Mouse (Mus musculus): ENCODE data around the gene Cep290.

The Cep290 gene

GRCm38 (mm10) chr10:100590323-100590722 is 103.0 kb downstream of the Cep290 start, which contains the start of the genes 4930430F08Rik and 1700017N19Rik:
4930430F08Rik (minus strand) TSS chr10:100590423.
1700017N19Rik (plus strand) TSS chr10:100590484.
- DNase-seq (ENCODE audit: low spot score) = no peak

GRCm38 (mm10) chr10:100598339-100598738 is 111.0 kb downstream of the Cep290 start:
- DNase-seq (ENCODE audit: low spot score) = no peak

GRCm38 (mm10) chr10:100603511-100603910 is 116.2 kb downstream of the Cep290 start:
- no peak for DNase-seq (ENCODE audit: low spot score)

GRCm38 (mm10) chr10:100604254-100604653 is 116.9 kb downstream of the Cep290 start:
- no peak for DNase-seq (ENCODE audit: low spot score)

- DNase-seq (ENCODE audit: low spot score) = no peak
These were observed 130.0 kb downstream of the Cep290 start for GRCm38 (mm10) chr10:100617233-100617903.

- DNase-seq (ENCODE audit: low spot score) = no peak
These were observed 132.1 kb downstream of the Cep290 start for GRCm38 (mm10) chr10:100619474-100619873.

GRCm38 (mm10) chr10:100620040-100620439 is 132.7 kb downstream of the Cep290 start:
- no peak for DNase-seq (ENCODE audit: low spot score)

GRCm38 (mm10) chr10:100622494-100622893 is 135.1 kb downstream of the Cep290 start:
- DNase-seq (ENCODE audit: low spot score) = no peak

Measured in T-cell, adult 2 months (primary cell).